Mouse (Mus musculus): Measurements from ENCODE around the gene Lcat.

GRCm38 (mm10) chr8:105992499-105992898, 49.3 kb upstream of the Lcat start:
- TF ChIP-seq CTCF (IDR thresholded peaks at IDR 0.05; ENCODE audit: extremely low read depth, insufficient read length, insufficient replicate concordance, low read depth, low read length) (no peak), POLR2A (IDR thresholded peaks at IDR 0.05; ENCODE audit: low read depth, low read length) (no peak)
